Mouse (Mus musculus): ENCODE results near the gene Scfd2.
A peak's percentile ranks its signal among the peaks of the same experiment; 100 is the strongest.

The Scfd2 gene

DNA sequence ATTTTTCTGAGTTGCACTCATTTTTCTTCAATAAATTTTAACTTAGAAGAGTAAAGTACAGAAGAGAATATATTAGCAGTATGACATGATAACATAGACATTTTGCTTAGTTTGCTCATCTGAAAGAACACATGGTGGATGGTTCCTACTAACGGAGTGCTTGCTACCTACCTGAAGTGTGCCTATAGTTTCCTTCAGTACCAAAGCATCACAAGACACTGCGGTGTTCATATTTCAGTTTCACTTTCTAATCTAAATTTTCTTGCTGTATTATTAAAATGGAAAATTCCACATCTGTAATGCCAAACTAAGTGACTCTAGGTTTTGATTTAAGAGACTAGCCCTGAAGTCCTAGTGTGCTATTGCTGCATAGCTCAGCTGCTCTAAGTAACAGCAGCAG is 74.8 kb downstream of the Scfd2 start:
- DNase-seq (ENCODE audit: low read depth, low spot score), result no peak

DNA sequence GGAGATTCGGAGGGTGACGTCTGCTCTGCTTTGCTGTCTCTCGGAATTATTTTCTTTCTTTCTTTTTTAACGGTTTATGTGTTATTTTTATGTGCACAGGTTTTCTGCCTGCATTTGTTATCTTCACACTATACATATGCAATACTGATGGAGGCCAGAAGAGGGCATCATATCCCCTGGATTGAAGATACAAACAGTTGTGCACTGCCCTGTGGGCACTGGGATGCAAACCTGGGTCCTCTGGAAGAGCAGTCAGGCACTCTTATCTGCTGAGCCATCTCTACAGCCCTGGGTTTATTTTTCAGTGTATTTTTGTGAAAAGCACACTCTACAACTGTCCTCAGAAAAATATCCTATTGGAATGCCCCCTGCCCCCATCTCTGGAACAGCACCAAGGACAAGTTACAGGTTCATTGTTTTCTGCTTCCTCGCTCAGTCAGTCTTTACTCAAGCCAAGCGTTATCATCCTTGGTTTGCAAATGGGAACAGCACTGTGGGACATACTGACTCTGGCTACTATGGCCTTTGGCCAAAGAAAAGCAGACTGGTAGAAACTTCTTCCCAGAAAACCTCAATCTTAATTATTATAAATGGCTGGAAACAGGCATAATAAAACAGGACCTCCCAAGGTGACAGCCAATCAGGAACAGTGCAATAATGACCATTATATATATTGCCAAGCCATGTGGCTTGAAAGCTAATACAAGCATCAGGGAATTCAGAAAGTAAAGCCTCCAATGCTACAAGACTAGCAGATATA is 75.9 kb downstream of the Scfd2 start:
- DNase-seq (ENCODE audit: low read depth, low spot score), result no peak

DNA sequence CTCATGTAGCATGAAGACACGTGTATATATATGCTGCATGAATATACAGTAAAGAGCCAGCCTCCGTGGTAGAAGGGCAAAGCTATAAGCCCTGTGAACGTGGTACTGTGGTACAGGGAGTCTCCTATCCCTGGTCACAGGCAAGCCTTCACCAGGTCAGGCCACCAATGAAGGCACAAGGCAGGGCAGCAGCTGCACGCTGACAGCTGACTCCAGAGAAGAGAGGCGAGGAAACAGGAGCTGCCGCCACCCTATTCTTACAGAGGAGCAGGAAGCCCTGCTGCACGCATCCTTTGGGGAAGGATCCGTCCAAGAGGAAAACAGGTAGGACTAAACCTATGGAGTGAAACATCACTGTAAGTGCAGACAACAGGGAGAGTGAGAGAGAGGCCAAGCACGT is 76.5 kb downstream of the Scfd2 start:
- DNase-seq (ENCODE audit: low read depth, low spot score), result no peak

DNA sequence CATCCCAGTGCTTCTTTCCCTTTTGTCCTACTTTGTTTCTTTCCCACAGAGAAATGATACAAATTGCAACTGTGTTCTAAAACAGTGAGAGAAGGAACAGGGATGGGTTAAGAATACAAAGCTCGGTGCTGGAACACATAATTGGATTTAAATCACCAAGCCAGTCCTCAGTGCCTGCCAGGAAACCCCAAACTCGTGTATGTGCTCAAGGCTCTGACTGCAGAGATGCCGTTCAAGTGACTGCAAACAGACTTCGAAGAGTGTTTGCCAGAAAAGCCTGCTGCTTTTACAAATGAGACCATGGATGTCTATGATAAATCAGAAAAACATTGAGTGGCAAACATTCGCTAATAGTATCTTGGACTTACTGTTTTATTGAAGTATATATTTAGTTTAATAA is 80.6 kb downstream of the Scfd2 start:
- DNase-seq (ENCODE audit: low read depth, low spot score), result peak; percentile 10

DNA sequence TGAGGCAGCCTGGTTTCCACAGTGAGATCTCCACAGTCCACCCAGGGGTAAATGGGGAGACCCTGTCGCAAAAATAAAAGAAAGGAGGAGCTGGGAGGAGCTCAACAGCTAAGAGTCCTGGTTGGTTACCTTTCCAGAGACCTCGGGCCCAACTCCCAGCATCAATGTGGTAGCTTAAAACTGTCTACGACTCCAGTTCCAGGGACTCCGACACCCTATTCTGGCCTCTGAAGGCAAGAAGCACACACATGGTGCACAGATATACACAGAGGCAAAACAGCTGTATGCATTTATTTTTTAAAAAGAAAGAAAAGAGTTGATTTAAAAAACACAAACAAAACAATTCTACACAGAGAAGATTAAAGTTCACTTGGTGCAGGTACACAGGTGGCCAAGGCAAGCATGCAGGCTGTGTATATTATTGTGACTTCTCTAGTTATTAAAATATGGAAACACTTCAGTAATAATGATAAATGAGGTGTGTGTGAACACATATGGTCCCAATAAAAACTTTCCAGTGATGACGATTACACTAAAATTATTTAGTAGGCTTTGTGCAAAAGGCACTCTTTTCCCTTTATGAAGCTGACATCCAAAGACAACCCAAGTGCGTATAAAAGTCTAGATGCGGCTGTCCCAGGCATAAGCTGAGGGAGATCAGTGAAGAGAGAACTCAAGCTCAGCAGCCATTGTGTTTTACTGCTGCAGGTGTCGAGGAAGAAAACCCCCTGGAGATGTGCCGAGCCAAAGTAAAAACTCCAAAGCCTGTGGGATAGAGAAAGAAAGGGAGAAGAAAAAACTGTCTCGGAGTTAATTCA is 83.8 kb downstream of the Scfd2 start:
- no peak for DNase-seq (ENCODE audit: low read depth, low spot score)

DNA sequence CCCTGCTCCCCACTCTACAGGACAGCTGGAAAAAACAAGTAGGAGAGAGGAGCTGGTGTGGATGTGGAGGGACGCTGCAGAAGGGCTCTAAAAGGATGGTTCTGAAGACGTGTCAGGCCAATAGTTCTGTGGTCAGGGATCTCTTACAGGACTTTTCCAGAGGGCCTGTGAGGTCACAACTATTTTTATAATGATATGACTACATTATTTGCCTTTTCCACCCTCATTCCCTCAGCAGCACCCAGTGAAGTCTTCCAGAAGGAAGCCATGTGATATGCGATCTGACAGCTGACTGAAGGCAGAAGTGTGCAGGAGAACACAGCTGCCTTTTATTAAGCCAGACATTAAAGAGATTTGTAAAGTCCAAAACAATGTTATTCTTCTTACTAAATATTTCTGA is 85.7 kb downstream of the Scfd2 start:
- no peak for DNase-seq (ENCODE audit: low read depth, low spot score)

DNA sequence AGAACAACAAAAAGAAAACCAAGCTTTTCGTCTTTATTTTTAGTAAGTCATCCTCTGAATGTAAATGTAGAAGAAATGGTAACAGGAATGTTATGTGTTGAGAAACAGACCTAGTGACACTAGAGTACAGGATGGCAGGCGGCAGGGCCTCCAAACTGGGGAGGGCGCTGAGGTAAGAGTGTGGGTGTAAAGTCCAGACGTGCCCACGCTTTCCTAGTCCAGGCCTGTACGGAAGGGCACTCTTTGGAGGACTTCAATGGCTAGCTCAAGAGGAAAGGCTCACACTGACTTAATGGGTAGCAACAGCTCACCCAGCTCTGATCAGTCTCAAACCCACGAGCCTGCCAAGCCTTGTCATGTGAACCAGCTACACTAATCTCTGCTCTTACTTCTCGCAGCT is 93.2 kb downstream of the Scfd2 start:
- DNase-seq (ENCODE audit: low read depth, low spot score), result no peak

DNA sequence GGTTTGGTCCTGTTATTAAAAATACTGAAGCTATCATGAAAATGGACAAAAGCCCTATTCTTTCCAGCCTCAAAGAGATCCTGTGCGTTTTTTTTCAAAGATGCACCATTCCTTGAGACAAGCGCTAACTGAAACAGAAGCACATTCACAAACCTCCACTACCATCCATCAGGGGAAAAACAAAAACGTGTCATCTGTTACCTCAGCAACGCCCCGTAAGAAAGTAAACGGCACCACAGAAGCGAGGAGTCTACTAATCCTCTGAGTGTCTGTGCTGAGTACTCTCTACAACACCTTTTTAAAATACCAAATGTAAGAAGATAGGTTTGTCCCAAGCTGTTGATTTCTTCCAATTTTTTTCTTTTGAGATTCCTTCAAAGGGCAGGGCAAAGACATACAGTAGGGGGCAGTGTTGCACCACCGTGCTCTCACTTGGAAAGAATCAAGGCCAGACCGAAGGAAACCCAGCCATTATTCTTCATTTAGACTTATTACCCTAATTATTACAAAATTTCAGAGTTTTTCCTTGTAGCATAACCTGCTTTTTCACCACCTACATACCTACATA is 97.9 kb downstream of the Scfd2 start:
- peak; percentile 79 for DNase-seq (ENCODE audit: low read depth, low spot score)

DNA sequence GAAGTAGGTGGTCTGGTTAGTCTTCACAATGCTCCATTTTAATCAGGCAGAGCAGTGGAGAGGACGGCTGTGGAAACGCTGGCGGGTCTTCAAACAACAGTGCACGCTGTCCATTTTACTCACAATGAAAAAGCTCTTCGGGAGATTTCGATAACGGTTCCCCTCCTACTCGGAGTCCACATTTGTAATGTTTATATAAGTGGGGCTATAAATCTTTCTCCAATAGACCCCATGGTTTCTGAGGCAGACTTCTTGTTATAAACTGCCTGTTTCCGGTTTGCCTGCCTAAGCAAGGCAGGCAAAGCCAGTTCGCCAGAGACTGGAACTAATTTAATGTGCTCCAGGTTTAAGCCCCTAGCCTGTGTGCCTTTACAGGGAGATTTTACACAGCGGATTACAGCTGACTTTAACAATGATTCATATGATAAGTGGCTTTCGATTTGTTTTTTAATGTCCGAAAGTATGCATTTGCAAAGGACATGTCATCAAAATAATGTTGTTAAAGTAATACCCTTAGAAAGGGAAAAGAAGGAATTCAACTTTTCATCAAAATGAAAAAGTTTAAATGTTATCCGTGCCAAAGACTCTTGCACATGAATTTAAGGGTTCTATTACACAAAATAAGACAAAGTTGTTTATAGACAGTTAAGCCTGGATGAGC is 98.5 kb downstream of the Scfd2 start:
- DNase-seq (ENCODE audit: low read depth, low spot score), result no peak

DNA sequence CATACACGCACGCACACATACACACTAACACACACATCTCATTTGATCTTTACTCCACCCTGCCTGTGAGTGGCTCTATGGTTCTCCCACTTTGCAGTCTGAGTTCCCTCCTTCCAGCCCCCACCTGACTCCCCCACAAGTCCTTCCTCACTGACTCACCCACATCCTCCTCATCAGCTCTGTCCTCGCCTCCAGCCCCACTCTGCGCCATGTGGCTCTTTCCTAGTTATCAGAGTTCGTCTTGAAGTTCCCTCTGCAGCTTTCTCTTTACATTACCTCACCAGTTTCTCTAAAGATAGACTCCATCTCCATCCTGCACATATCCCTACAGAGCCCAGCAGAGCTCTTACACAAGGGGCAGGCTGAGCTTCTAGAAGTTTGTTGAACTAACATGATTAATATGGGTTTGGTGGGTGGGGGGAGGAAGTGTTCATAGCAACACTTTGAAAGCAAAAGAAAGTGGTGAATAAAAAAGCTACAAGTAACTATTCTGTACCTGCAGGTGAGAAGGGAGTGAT is 110.9 kb downstream of the Scfd2 start:
- DNase-seq (ENCODE audit: low read depth, low spot score), result peak; percentile 48

DNA sequence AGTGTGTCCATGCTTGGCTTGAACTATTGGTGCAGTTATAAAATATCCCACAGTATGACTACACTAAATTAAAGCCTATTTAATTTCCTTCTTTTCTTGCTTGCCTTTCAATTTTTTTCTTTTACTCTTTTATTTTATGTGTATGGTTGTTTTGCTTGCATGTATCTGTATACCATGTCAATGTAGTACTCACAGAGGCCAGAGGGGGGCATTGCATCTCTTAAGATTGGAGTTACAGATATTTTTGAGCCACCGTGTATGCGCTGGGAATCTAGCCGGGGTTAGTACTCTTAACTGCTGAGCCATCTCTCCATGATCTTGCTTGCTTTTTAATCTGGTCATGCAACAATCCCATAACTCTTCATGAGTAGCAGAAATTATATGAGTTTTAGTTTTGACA is 119.0 kb downstream of the Scfd2 start:
- DNase-seq (ENCODE audit: low read depth, low spot score), result no peak

DNA sequence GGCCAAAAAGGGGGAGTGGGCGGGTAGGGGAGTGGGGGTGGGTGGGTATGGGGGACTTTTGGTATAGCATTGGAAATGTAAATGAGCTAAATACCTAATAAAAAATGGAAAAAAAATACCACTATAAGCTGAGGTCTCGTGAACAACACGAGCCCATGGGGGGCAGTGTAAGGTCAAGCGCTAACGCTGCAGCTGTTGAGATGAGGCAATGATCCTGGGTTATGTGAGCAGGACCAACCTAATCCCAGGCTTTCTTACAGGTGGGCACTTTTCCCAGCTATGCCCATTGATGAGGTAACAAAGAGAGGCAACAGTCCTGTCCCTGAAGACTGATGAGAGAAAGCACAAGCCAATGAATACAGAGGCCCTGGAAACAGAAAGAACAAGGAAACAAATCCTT is 126.7 kb downstream of the Scfd2 start:
- no peak for DNase-seq (ENCODE audit: low read depth, low spot score)

DNA sequence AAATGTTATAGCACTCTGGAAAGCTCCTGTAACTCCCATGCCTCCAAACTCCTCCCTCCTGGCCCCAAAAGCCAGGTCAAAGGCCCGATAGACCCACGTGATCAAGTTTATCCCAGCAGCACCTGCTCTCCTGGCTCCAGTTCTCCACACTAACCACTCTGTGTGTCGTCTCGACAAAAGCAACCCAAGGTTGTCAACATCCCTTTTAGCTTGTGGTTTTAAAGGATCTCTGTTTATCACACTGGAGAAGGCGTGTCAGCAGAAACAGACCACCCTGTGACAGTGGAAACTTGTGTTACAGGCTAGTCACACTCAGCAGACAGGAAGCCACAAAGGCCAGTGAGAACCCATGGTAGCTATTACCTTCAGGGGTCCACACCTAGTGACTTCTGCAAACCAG is 127.5 kb downstream of the Scfd2 start:
- DNase-seq (ENCODE audit: low read depth, low spot score), result no peak

DNA sequence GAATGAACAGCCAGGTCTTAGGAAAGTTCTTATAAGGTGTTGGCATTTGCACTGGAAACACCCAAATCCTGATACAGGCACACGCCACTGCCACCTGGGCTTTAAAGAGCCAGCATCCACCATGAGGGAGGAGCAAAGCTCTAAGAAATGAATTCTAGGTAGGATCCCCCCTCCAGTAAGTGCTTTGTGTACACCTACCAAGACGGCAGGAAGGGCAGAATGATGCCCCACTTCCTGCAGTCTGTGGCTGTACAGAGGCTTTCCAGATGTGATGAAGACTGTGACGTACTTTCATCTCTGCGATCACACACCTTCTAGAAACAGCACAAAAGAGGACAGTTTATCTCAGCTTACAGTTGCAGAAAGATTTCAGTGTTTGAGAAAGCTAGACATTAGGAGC is 128.9 kb downstream of the Scfd2 start:
- DNase-seq (ENCODE audit: low read depth, low spot score), result no peak

DNA sequence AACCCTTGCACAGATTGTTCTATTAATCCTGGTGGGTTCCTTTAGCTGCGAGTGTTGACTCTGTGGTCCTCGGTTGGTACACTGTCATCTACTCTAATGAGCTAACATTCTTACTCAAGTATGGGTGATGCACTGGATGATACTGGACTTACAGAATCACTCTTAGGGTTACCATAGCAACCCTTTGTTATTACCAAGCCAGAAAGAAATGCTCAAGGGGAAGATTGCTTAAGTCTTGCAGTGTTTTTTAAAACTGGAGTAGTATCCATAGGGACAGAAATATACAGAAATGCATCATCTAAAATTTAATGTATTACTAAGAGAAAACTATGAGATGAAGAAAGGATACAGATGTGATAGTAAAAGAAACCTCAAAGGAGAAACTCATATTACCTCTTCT is 139.8 kb downstream of the Scfd2 start:
- peak; percentile 14 for DNase-seq (ENCODE audit: low read depth, low spot score)

DNA sequence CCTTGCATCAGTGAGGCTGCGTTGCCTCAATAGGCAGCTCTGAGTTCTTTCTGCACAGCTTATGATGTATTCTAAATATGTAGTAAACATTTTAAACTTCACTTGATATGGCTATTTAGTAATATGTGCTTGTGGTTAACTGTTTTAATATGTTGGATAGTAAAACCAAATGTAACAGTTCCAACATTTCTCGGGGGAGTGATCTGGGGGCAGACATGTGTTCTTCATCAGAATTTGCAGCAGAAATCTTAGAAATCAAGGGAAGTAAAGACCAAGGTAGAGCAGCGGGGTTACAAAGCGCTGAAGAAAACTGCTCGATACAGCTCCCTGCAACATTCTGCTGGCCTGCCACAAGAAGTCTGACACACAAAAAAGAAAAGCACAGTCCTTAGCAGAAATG is 140.2 kb downstream of the Scfd2 start:
- no peak for DNase-seq (ENCODE audit: low read depth, low spot score)

DNA sequence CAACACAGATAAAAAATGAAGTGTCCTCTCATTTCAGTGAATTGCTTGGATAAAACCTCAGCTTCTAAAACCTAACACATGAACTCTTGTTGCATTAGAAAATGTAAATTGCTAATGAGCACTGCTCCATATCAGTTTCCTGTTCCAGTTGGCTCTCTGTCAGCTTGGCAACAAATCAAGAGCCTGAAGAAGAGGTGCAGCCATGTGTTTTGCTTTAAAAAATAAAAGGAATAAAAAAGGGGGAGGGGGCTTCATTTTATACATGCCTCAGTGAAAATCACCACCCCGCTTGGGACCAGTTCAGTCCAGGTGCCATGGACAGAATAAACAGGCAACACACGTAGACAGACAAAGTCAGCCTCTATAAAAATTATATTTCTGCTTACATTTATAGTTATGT is 142.7 kb downstream of the Scfd2 start:
- peak; percentile 12 for DNase-seq (ENCODE audit: low read depth, low spot score)

DNA sequence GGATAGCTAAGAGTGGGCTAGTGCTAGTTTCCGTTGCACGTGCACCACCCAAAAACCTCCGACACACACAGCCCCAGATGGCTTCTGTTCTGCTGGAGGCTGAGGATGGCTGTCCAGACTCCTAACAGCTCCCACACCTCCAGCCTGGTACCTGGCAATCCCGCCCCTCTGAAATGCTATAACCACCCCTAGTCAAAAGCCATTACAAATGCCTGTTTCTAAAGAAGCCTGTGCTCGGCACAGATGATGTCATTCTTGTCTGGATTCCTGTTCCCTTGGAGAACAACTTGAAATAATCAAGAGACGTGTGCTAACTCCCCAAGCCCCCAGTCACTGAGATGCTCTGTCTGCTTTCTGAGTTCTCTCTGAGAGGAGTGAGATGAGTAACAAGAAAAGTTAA is 143.5 kb downstream of the Scfd2 start:
- DNase-seq (ENCODE audit: low read depth, low spot score), result peak; percentile 14

DNA sequence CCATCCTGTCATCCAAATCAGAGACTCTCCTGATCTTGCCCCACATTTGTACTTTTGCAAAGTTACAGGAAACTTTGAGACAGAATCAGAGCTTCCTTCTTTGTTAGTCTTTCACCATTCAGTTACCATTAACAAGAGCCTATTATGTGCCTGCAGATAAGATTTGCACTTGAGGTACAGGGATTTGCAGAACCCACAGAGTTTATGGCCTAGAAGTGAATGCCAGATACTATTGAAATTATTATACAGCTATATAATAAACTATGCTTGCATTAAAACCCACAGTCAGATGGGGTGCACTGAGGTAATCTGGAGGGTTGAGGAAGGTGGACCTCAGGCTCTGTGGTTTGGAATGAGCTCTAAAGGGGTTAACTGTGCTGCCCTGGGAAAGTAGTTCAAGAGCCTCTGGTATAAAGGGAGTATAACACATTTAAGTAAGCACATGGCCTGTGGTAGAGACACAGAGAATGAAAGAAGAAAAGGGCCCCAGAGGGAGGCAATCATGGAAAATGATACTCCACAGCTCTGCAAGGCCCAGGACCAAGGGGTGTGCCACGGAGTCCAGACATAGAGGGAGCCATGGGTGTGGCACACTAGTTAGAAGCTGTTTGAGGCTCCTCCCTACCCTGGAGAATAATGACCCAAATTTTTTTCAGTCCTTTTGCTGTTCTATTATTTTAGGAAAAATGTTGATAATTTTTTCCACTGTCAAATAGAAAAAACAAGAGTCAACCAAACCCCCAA is 144.2 kb downstream of the Scfd2 start:
- no peak for DNase-seq (ENCODE audit: low read depth, low spot score)

DNA sequence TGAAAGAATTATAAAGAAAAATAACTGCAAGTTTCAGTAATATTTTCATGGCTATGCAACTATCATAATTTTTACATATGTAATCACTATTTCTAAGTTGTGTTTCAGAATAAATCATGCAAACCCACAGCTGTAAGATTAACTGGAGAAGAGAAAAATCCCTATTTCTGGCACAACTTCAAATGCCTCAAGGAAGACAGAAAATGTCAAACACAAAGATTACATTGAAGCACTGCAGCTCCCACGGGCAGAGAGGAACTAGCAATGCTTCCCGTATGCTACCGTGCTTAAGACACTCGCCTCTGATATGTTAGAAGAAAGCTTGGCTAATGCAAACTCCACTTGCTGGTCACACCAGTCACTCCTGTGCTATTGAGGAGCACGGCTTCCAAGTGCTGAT is 151.5 kb downstream of the Scfd2 start:
- DNase-seq (ENCODE audit: low read depth, low spot score), result peak; percentile 36

DNA sequence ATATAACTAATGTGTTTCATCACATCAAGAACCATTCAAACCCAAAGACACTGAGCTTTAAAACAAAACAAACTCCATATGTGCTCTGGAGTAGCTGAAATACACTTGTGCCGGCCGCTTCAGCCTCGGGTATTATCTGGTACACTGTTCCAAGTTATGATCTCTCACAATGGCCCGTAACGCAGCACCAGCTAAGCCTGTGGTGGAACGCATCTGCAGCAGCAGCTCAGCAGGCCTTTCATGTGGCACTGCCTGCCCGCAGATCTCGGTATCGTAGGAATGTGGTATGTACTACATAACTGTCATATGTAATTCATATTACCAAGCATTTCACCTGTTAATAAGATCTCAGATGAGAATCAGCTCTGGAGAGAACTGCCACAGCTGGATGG is 164.9 kb downstream of the Scfd2 start:
- DNase-seq (ENCODE audit: low read depth, low spot score), result no peak
